Mouse (Mus musculus) intestine, postnatal 0 days (tissue): Measurements from ENCODE around the gene Olfr598. TPM values are rescaled to one million over a fixed set of nuclear protein-coding genes. Genes with fewer than 3 reads are reported as not detected.
"Not testable (repeated sequence)": the region's sequence is repeated elsewhere in the genome, so short reads cannot be mapped to it uniquely, and the experiment has no call there.

Experiments
- ATAC-seq: fragments of 200-750 bp; cut with Nextera tagmentation; 2 replicates; pipeline ENCODE4 v1.8.0; 2017; ENCODE audit warnings: mild to moderate bottlenecking, moderate TSS enrichment, moderate library complexity
- H3K27ac ChIP-seq: fragments of 300-500 bp; sonication (generic); 2 replicates; pipeline ENCODE4 v1.5.1; 2014; ENCODE audit warnings: mild to moderate bottlenecking, low read depth, low read length, moderate library complexity
- H3K27me3 ChIP-seq: fragments of 300-500 bp; sonication (generic); replicated peaks from 2 replicates; pipeline ENCODE4 v1.6.1; 2014; ENCODE audit warnings: low read length, mixed read lengths; ENCODE audit not compliant: control insufficient read depth, insufficient read depth
- H3K36me3 ChIP-seq: fragments of 300-500 bp; sonication (generic); 2 replicates; pipeline ENCODE4 v1.6.1; 2014; ENCODE audit warnings: mild to moderate bottlenecking, moderate library complexity; ENCODE audit not compliant: control insufficient read depth, insufficient read depth
- H3K4me1 ChIP-seq: fragments of 300-500 bp; sonication (generic); replicated peaks from 2 replicates; pipeline ENCODE4 v1.6.1; 2014; ENCODE audit warnings: antibody characterized with exemption, low read length, mixed read lengths; ENCODE audit not compliant: control insufficient read depth, insufficient read depth
- H3K4me2 ChIP-seq: fragments of 300-500 bp; sonication (generic); replicated peaks from 2 replicates; pipeline ENCODE4 v1.6.1; 2014; ENCODE audit warnings: low read depth, mild to moderate bottlenecking, moderate library complexity
- H3K4me3 ChIP-seq: fragments of 300-500 bp; sonication (generic); 2 replicates; pipeline ENCODE4 v1.5.1; 2014; ENCODE audit warnings: low read depth, low read length
- H3K9ac ChIP-seq: fragments of 300-500 bp; sonication (generic); 2 replicates; pipeline ENCODE4 v1.6.1; 2014; ENCODE audit warnings: mild to moderate bottlenecking, low read depth, low read length
- H3K9me3 ChIP-seq: fragments of 300-500 bp; sonication (generic); 2 replicates; pipeline ENCODE4 v1.6.1; 2016; ENCODE audit warnings: mixed run types; ENCODE audit not compliant: control insufficient read depth
- CTCF ChIP-seq: sonication (generic); IDR thresholded peaks from 2 replicates; pipeline ENCODE4 v1.5.1; 2016; ENCODE audit warnings: low read depth, mild to moderate bottlenecking, control low read depth, antibody characterized with exemption, moderate library complexity
- WGBS: fragments of 180-500 bp; shearing (Covaris S2); extraction: QIAGEN DNeasy Blood & Tissue Kit; methylation state at CpG from one replicate; pipeline ENCODE4 v1.1.7; 2014; 5-methylcytosine and 5-hydroxymethylcytosine counted together
- polyA plus RNA-seq: library from polyadenylated mRNA; unstranded; fragments of >200 nt; fragmentation: Nextera tagmentation; extraction: Ambion mirVana; gene quantifications from 2 replicates; pipeline ENCODE4 v1.2.1, GENCODE M21; 2015

Olfr598 gene
- not detected in 2 replicates for polyA plus RNA-seq

DNA sequence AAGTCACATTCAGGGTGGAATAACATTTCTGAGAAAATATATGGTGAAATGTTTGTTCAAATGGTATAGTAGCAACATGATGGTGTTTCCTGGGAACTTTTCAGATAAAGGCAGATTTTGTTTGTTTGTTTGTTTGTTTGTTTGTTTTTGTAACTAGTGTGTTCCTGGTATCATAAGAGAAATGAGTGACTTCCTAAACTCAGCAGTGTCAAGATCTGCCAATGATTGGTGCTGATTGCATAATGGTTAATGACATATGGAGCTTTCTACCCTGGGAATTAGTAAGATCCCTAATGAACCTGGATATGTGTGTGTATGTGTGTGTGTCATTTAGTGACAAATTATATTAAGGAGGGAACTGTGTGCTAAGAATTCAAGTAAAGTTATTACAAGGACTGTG is at the start of gene Olfr598:
Olfr598 (plus strand) TSS at position 301 of the 400 bp plus-strand sequence.
- TF ChIP-seq CTCF = no peak
- Histone ChIP-seq H3K9me3 (no peaks in the 10 kb centered on the region), H3K27ac (no peak within 1 kb of the TSS), H3K36me3 (no peaks in the 10 kb centered on the region), H3K4me2 (no peak within 1 kb of the TSS), H3K9ac (no peak within 1 kb of the TSS), H3K4me3 (no peak within 1 kb of the TSS), H3K4me1 (no peaks in the 10 kb centered on the region), H3K27me3 (no peaks in the 10 kb centered on the region)
- ATAC-seq = no peak

DNA sequence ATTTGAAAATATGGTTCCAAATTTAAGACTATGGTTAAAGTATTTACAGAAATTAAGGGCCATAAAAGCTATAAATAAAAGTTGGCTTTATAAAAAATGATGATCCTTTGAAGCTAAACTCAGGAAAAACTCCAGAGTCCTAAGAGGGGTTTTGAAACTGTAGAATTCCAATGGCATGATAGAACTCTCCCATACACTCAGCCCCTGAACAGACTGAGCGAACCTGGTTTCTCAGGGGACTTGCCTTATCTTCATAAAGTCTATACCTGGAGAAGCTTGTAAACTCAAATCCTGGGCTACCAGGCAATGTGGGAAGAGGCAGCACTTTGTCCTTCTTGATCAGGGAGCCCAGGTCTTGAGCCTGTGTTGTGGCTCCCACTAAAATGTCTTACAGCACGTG is 18.0 kb upstream of the Olfr598 start, which contains the start of gene Olfr596:
Olfr596 (plus strand) TSS at position 301 of the 400 bp plus-strand sequence.
- not testable (repeated sequence) for H3K36me3 ChIP-seq, H3K4me1 ChIP-seq, H3K27ac ChIP-seq, H3K27me3 ChIP-seq, H3K4me3 ChIP-seq, H3K9ac ChIP-seq, H3K9me3 ChIP-seq, H3K4me2 ChIP-seq, ATAC-seq
- WGBS = 89% methylated on average over 2 of the region's 2 CpGs

DNA sequence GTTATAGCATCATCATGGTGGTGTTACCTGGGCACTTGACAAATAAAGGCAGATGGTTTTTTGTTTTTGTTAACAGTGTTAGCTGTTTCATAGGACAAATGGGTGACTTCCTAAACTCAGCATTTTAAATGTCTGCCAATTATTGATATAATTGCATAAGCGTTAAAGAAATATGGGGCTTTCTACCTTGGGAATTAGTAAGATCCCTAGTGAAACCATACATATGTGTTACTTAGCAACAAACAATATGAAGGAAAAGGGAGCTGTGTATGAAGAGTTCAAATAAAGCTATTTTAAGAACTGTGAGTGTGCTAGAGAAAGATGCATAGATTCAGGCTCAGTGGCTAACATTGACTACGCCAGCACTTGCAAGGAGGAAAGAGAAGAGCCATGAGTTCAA is 7.4 kb upstream of the Olfr598 start, which contains the start of gene Olfr597:
Olfr597 (plus strand) TSS at position 301 of the 400 bp plus-strand sequence.
- 85% methylated on average over 2 of the region's 2 CpGs for WGBS
- H3K4me1 ChIP-seq, H3K9ac ChIP-seq, ATAC-seq, H3K36me3 ChIP-seq, H3K9me3 ChIP-seq, H3K4me2 ChIP-seq, H3K27me3 ChIP-seq, H3K4me3 ChIP-seq, H3K27ac ChIP-seq: not testable (repeated sequence)

DNA sequence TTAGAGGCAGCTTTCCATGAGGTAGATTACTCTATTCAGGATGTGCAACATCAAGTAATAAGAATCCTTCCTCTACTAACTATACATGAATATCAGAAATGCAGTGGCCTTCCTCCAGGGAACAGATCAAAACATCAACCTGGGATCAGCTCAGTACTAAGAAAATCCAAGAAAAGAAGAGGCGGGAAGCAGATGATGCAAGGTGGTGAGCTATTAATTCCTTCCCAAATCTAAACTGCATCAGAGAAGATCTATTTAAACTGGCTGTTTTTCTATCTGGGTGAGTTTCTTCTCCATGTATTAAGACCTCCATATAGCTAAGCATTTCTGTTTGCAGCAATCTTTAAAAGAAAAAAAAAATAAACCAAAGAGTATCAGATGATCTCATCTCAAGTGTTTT is 12.2 kb downstream of the Olfr598 start, which contains the start of gene Olfr599:
Olfr599 (plus strand) TSS at position 301 of the 400 bp plus-strand sequence.
- no peak for ATAC-seq
- no peaks in the 10 kb centered on the region for H3K27me3 ChIP-seq
- 87% methylated on average over 1 of the region's 1 CpGs for WGBS
- H3K4me3 ChIP-seq = no peak within 1 kb of the TSS
- TF ChIP-seq CTCF = no peak
- H3K27ac ChIP-seq = no peak within 1 kb of the TSS
- no peaks in the 10 kb centered on the region for H3K4me1 ChIP-seq
- H3K36me3 ChIP-seq = no peaks in the 10 kb centered on the region
- H3K9me3 ChIP-seq = no peaks in the 10 kb centered on the region
- H3K4me2 ChIP-seq = no peak within 1 kb of the TSS
- no peak within 1 kb of the TSS for H3K9ac ChIP-seq

DNA sequence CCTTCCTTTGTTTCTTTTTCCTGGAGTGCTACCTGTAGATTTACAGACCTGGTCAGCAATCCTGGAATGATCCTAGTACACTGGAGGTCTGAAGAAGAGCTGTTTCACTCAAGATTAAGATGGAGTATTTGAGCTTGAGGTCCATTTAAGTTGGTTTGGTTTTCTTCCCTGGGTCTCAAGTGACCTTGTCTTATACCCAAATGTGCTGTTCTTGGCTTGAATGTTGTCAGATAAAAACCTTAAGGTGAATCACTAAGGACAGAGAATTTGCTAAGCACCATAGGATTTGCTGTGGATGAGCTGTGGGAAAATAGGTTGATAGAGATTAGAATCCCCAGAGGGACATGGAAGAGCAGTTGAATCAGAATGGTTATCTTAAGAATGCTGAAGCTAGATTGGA is 26.2 kb downstream of the Olfr598 start, which contains the start of gene Olfr600:
Olfr600 (minus strand) TSS at position 101 of the 400 bp plus-strand sequence.
- no peaks in the 10 kb centered on the region for H3K9me3 ChIP-seq
- no peak within 1 kb of the TSS for H3K9ac ChIP-seq
- no peaks in the 10 kb centered on the region for H3K4me1 ChIP-seq
- no peak within 1 kb of the TSS for H3K4me3 ChIP-seq
- no peaks in the 10 kb centered on the region for H3K36me3 ChIP-seq
- no peak for ATAC-seq
- H3K4me2 ChIP-seq = no peak within 1 kb of the TSS
- no peaks in the 10 kb centered on the region for H3K27me3 ChIP-seq
- no peak within 1 kb of the TSS for H3K27ac ChIP-seq
- no peak for TF ChIP-seq CTCF

DNA sequence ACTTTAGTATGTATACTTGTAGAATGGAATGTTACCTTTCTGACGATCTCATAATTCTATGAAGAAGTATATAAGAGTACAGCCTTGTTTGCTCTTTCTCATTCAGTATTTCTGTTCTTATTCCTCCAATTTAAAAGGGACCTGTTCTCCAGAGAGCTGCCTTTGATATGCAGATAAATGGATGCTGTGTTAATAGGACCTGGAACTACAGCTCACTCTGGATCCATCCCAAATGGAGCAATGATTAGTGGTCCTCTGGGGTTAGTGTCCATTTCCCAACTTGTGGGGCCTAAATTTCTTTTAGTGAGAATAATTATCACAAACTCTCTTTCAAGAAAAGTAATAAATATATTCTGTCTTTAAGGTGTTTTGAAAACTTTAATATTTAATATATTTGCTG is 39.2 kb downstream of the Olfr598 start, which contains the start of gene Olfr601:
Olfr601 (minus strand) TSS at position 101 of the 400 bp plus-strand sequence.
- Histone ChIP-seq H3K36me3 (no peaks in the 10 kb centered on the region), H3K4me1 (no peaks in the 10 kb centered on the region), H3K9ac (no peak within 1 kb of the TSS), H3K27ac (no peak within 1 kb of the TSS), H3K9me3 (no peaks in the 10 kb centered on the region), H3K4me2 (no peak within 1 kb of the TSS), H3K27me3 (no peaks in the 10 kb centered on the region), H3K4me3 (no peak within 1 kb of the TSS)
- TF ChIP-seq CTCF = no peak
- ATAC-seq = no peak
- WGBS = 90% methylated on average over 1 of the region's 1 CpGs

Other genes starting within 250 kb of the Olfr598 start
- not detected in 2 replicates for gene Olfr584, start 241.7 kb upstream of the Olfr598 start, polyA plus RNA-seq
- gene Olfr585, start 225.8 kb upstream of the Olfr598 start, polyA plus RNA-seq = not detected in 2 replicates
- not detected in 2 replicates for gene Olfr586, start 197.9 kb upstream of the Olfr598 start, polyA plus RNA-seq
- not detected in 2 replicates for gene Olfr588-ps1, start 182.7 kb upstream of the Olfr598 start, polyA plus RNA-seq
- gene Olfr589, start 167.2 kb upstream of the Olfr598 start, polyA plus RNA-seq = not detected in 2 replicates
- not detected in 2 replicates for gene Olfr591, start 145.2 kb upstream of the Olfr598 start, polyA plus RNA-seq
- gene Olfr592, start 138.8 kb upstream of the Olfr598 start, polyA plus RNA-seq = not detected in 2 replicates
- not detected in 2 replicates for gene Olfr593, start 111.7 kb upstream of the Olfr598 start, polyA plus RNA-seq
- gene Olfr594, start 106.6 kb upstream of the Olfr598 start, polyA plus RNA-seq = not detected in 2 replicates
- gene Usp17ld, start 71.1 kb upstream of the Olfr598 start, polyA plus RNA-seq = not detected in 2 replicates
- gene Olfr596, start 17.9 kb upstream of the Olfr598 start, polyA plus RNA-seq = not detected in 2 replicates
- gene Olfr597, start 7.3 kb upstream of the Olfr598 start, polyA plus RNA-seq = not detected in 2 replicates
- not detected in 2 replicates for gene Olfr599, start 12.3 kb downstream of the Olfr598 start, polyA plus RNA-seq
- not detected in 2 replicates for gene Olfr600, start 26.1 kb downstream of the Olfr598 start, polyA plus RNA-seq
- gene Olfr601, start 39.1 kb downstream of the Olfr598 start, polyA plus RNA-seq = not detected in 2 replicates
- gene Olfr603, start 62.6 kb downstream of the Olfr598 start, polyA plus RNA-seq = not detected in 2 replicates
- gene Usp17lc, start 91.5 kb downstream of the Olfr598 start, polyA plus RNA-seq = not detected in 2 replicates
- gene Olfr605, start 121.9 kb downstream of the Olfr598 start, polyA plus RNA-seq = not detected in 2 replicates
- gene Olfr606, start 125.5 kb downstream of the Olfr598 start, polyA plus RNA-seq = not detected in 2 replicates
- not detected in 2 replicates for gene Olfr607, start 140.6 kb downstream of the Olfr598 start, polyA plus RNA-seq
- not detected in 2 replicates for gene Olfr608, start 146.3 kb downstream of the Olfr598 start, polyA plus RNA-seq
- not detected in 2 replicates for gene Olfr609, start 174.5 kb downstream of the Olfr598 start, polyA plus RNA-seq
- gene Olfr610, start 188.6 kb downstream of the Olfr598 start, polyA plus RNA-seq = not detected in 2 replicates
- not detected in 2 replicates for gene Olfr611, start 197.3 kb downstream of the Olfr598 start, polyA plus RNA-seq
- not detected in 2 replicates for gene Olfr612, start 219.1 kb downstream of the Olfr598 start, polyA plus RNA-seq
- not detected in 2 replicates for gene Olfr613, start 224.5 kb downstream of the Olfr598 start, polyA plus RNA-seq
- gene Olfr615, start 232.5 kb downstream of the Olfr598 start, polyA plus RNA-seq = not detected in 2 replicates
- not detected in 2 replicates for gene Olfr616, start 245.6 kb downstream of the Olfr598 start, polyA plus RNA-seq
- not detected in 2 replicates for gene Olfr617, start 249.5 kb downstream of the Olfr598 start, polyA plus RNA-seq